Mouse (Mus musculus): ENCODE measurements around the gene Gxylt1.

DNA sequence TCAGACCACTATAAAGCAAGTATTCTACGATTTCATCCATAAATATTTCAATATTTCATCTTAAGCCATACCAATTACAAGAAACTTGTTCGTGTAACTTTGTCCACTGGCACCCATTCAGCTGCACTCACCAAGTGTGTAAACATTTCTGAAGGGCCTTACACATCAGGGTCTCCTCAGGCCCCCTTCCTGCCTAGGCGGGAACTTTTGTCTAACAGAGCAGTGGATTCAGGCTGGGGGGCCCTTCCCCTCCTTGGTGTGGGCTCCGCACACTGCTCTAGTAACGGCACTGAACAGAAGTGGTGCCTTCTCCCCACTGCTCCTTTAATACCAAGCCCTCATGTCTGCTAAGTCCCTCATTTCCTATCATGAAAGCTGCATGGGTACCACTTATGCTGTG, 12.7 kb downstream of the Gxylt1 start:
- TF ChIP-seq GATA1 (IDR thresholded peaks at IDR 0.05; ENCODE audit: borderline replicate concordance, low read length) = no peak
- TF ChIP-seq FLI1 (IDR thresholded peaks at IDR 0.05; ENCODE audit: low read length) = no peak
